Mouse (Mus musculus) macrophage (primary cell): ENCODE data around the gene Ipmk. TPM values are rescaled to one million over a fixed set of nuclear protein-coding genes. Genes with fewer than 3 reads are reported as not detected.
A peak's percentile ranks its signal among the peaks of the same experiment; 100 is the strongest.

Experiments used
- H3K27ac ChIP-seq: fragments of 350-480 bp; formaldehyde crosslinking; 2 replicates; pipeline ENCODE4 v1.9.0; 2021
- H3K36me3 ChIP-seq: fragments of 350-480 bp; formaldehyde crosslinking; 2 replicates; pipeline ENCODE4 v1.9.0; 2021; ENCODE audit errors: inconsistent target
- H3K4me3 ChIP-seq: fragments of 350-480 bp; formaldehyde crosslinking; 2 replicates; pipeline ENCODE4 v1.9.0; 2021; ENCODE audit errors: inconsistent target
- H3K79me2 ChIP-seq: fragments of 350-480 bp; formaldehyde crosslinking; 2 replicates; pipeline ENCODE4 v1.9.0; 2021; ENCODE audit errors: inconsistent target
- WGBS: methylation state at CpG from one replicate; pipeline ENCODE4 v1.1.7; 2026; ENCODE audit warnings: inconsistent platforms; ENCODE audit not compliant: missing documents; 5-methylcytosine and 5-hydroxymethylcytosine counted together
- polyA plus RNA-seq: library from polyadenylated mRNA; stranded (reverse); fragments of 250-400 nt; gene quantifications from 3 replicates; pipeline ENCODE4 v1.2.4, GENCODE M21; 2018; ENCODE audit warnings: inconsistent platforms
- total RNA-seq, 78 experiments: library from RNA; depleted of rRNA; stranded (reverse); fragments of 250-400 nt; gene quantifications; 1 replicate in 9 of 78; 2 replicates in 24 of 78; 3 replicates in 43 of 78; 4 replicates in 2 of 78; pipeline ENCODE4 v1.2.4; 2018; ENCODE audit warnings: inconsistent platforms in 56 of 78

Ipmk gene
- total RNA-seq (2018; cell fraction: chromatin; rRNA removed): 10 to 100 TPM in 22 of 26 experiments, 1 to 10 TPM in 4; 6.4 to 51.4 (median 20.2) TPM
- total RNA-seq (2018; cell fraction: cytosol; rRNA removed): 10 to 100 TPM; 16.4 to 31.7 (median 22.1) TPM
- 10 to 100 TPM; 13.1 to 35.0 (median 23.1) TPM for total RNA-seq (2018; cell fraction: nucleus; rRNA removed)
- polyA plus RNA-seq: 15.1 to 17.3 TPM (median 16.2 TPM) in 3 replicates

DNA sequence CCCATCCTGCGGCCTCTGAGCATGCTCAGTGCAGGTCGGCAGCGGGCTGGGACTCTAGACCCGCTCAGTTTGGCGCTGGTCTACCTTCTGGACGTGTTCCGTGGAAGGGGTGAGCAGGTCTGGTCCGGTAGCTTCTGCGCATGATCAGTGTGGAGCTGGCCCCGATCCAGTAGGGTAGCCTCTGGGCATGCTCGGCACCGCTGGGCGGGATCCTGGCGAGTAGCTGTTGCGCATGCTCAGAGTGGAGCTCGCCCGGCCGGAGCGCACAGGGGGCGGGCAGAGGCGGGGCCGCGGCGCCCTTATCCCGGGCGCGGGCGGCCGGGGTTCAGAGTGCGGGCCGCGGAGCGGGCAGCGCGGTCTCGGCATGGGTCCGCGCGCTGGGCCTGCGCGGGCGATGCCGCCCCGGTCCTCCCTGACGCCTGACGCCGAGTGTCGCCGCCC is at the start of gene Ipmk:
TSS of gene Ipmk (plus strand) at position 255 of the 441 bp plus-strand sequence.
- Histone ChIP-seq H3K4me3 (peak within 1 kb of the TSS; percentile 72), H3K79me2 (peaks cover 52% of the 10 kb centered on the region), H3K36me3 (no peaks in the 10 kb centered on the region), H3K27ac (peak within 1 kb of the TSS; percentile 74)
- WGBS: 0% methylated on average over 49 of the region's 49 CpGs

DNA sequence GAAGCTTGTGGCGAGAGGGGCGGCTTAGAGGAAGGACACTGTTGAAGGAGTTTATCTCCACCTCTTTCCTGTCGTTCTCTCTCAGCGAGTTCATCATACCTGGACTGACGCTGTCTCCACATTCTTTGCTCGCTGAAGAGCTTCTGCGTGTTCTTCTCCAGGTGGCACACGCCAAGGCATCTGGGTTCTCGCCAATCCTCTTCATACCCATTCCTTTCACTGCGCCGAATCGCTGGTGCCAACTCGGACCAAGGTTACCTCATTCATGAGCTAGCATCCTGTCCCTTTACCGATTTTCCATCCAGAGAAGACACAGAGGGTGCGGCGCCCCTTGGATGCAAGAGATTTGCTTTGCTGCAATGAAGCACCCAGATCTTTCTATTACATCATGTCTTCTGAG is 47.4 kb upstream of the Ipmk start:
- H3K27ac ChIP-seq: no peak overlapping the region
- no peaks in the 10 kb centered on the region for H3K36me3 ChIP-seq
- no peaks in the 10 kb centered on the region for H3K79me2 ChIP-seq
- H3K4me3 ChIP-seq: no peak overlapping the region
- 74% methylated on average over 14 of the region's 16 CpGs for WGBS

DNA sequence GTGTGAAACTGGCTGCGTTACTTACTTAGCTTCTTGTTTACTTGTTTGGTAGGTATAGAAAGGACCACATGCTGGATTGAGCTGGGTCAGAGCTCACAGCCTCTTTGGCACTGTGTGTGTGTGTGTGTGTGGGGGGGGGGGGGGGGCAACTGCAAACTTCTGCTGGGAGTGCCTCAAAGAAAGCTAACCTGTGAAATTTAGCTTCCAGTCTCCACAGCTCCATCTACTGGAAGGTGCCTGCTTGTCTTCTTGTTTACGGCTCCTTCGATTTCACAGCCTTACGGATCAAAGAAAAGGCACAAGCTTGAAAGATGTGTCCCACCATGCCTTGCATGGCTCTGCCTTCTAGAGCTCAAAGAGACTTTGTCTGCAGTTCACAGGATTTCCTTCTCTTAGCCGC is 45.1 kb upstream of the Ipmk start:
- Histone ChIP-seq H3K36me3 (no peaks in the 10 kb centered on the region), H3K79me2 (no peaks in the 10 kb centered on the region), H3K27ac (no peak overlapping the region), H3K4me3 (no peak overlapping the region)
- 24% methylated on average over 5 of the region's 5 CpGs for WGBS

DNA sequence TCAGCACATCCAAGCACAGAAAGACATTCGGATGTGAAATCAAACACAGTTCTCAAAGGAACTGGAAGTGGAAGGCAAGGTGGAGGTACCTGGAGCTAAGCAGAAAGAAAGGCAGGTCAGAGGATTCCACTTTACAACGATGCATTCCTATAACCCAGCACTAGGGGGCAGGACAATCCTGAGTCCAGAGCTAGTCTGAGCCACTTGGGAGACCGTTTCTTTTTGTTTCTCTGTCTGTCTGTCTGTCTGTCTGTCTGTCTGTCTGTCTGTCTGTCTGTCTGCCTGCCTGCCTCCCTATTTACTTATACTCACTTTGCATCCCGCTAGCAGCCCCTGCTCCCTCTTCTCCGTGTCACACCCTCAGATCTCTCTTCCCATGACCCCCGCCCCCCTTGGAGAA is 41.4 kb upstream of the Ipmk start:
- WGBS: 23% methylated on average over 6 of the region's 6 CpGs
- Histone ChIP-seq H3K79me2 (no peaks in the 10 kb centered on the region), H3K36me3 (no peaks in the 10 kb centered on the region), H3K4me3 (peak overlapping the region; percentile 19; the same call in 1 of the 2 replicates), H3K27ac (no peak overlapping the region)

DNA sequence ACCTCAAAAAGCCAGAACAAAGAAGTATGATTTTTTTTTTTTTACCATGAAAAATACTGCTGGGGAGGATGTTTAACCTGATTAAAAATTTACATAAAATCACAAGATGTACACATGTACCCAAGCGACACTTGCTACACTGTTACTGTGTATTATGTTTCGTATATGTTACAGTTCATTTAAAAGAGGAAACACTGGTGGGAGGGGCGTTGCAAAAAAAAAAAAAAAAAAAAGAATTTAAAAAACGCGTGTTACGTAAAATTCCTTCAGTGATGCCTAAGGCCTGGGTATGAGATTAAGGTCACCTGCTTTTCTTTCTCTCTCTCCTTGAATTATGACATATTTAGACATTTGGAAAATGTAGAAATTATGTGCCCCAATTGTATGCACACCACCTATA is 40.8 kb upstream of the Ipmk start:
- H3K4me3 ChIP-seq: peak overlapping the region; percentile 19; the same call in 1 of the 2 replicates
- no peak overlapping the region for H3K27ac ChIP-seq
- 8% methylated on average over 5 of the region's 6 CpGs for WGBS
- no peaks in the 10 kb centered on the region for H3K36me3 ChIP-seq
- H3K79me2 ChIP-seq: no peaks in the 10 kb centered on the region

DNA sequence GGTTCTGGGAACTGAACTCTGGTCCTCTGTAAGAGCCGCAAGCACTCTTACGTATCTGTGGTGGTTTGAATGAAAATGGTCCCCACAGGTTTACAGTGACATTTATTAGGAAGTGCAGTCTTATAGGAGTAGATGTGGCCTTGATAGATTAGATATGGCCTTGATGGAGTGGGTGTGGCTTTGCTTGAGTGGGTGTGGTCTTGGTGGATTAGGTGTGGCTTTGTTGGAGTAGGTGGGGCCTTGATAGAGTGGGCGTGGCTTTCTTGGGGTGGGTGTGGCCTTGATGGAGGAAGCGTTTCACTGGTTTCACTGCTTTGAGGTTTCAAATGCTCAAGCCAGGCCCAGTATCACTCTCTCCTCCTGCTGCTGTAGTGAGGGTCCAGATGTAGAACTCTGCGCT is 39.4 kb upstream of the Ipmk start:
- H3K36me3 ChIP-seq: no peaks in the 10 kb centered on the region
- H3K27ac ChIP-seq: no peak overlapping the region
- no peaks in the 10 kb centered on the region for H3K79me2 ChIP-seq
- 83% methylated on average over 5 of the region's 5 CpGs for WGBS
- H3K4me3 ChIP-seq: no peak overlapping the region

DNA sequence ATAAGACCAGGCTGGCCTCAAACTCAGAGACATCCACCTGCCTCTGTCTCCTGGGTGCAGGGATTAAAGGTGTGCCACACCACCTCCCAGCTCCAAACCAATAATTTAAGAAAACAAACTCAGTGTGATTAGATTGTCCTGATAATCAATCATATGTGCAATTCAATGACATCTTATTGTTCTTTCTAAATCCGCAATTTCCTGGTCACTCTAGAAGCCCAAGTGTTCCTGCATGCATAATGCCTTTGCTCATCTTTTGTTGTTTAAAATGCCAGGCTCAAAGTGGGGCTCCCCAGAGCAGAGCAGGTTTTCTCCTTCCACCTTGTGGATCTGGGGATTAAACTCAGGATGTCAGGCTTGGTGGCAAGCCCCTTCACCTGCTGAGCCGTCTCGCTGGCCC is 37.3 kb upstream of the Ipmk start:
- Histone ChIP-seq H3K36me3 (no peaks in the 10 kb centered on the region), H3K79me2 (no peaks in the 10 kb centered on the region), H3K4me3 (no peak overlapping the region), H3K27ac (no peak overlapping the region)
- WGBS: 89% methylated on average over 3 of the region's 3 CpGs

DNA sequence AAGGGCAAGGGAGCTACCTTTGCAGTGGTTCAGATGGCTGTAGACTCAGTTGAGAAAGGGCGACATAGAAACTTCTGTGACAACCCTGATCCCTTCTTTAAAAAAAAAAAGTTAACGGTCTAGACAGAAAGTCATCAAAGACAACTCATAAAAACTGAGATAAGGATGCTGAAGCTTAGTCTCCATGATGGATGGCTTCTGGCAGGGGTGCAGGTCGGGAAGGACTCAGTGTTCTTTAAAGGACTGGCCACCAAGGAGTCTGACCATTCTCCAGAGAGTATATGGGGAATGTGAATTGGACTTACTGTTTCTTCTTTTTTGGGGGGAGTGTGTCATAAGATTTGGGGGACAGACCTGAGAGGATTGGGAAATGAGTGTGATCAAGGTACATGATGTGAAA is 33.0 kb upstream of the Ipmk start:
- WGBS: 89% methylated on average over 3 of the region's 3 CpGs
- Histone ChIP-seq H3K27ac (no peak overlapping the region), H3K4me3 (no peak overlapping the region), H3K36me3 (no peaks in the 10 kb centered on the region), H3K79me2 (no peaks in the 10 kb centered on the region)

DNA sequence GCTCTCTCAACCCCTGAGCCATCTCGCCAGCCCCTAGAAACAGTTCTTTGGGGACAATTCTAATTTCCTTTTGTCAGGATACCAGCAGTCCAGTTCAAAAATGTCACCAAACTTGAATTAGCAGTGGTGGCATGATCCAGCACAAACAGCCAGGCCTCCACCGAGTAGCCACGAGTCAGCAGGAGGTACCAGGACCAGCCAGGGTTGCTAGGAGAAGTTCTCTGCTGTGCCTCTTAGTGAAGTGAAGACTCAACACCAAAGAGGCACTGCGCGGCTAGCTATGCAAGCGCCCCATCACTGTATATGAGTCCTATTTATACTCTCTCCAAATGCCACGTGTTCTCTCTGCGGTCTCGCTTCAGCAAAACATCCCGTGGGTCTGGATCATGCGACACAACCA is 31.5 kb upstream of the Ipmk start:
- H3K27ac ChIP-seq: no peak overlapping the region
- no peak overlapping the region for H3K4me3 ChIP-seq
- H3K36me3 ChIP-seq: no peaks in the 10 kb centered on the region
- 77% methylated on average over 11 of the region's 11 CpGs for whole genome bisulfite sequencing
- H3K79me2 ChIP-seq: no peaks in the 10 kb centered on the region

DNA sequence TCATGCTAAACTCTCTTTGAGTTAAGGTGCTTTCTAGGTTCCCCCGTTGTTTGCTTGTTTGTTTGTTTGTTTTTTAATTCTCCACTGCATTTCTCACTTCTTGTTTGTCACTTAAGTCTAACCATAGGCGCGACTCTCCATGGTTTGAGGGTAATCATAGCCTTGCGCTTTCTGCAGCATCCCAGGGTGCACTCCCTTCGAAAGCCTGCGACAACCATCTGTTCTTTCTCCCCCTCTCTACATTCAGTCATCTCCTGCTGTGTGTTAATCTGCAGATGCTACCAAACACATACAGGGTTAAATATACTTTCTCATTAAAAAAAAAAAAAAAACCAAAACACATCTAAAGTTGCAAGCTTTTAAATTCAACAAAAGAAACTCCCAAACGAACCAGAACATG is 31.1 kb upstream of the Ipmk start:
- H3K27ac ChIP-seq: no peak overlapping the region
- no peaks in the 10 kb centered on the region for H3K36me3 ChIP-seq
- no peaks in the 10 kb centered on the region for H3K79me2 ChIP-seq
- WGBS: 82% methylated on average over 7 of the region's 7 CpGs
- no peak overlapping the region for H3K4me3 ChIP-seq

DNA sequence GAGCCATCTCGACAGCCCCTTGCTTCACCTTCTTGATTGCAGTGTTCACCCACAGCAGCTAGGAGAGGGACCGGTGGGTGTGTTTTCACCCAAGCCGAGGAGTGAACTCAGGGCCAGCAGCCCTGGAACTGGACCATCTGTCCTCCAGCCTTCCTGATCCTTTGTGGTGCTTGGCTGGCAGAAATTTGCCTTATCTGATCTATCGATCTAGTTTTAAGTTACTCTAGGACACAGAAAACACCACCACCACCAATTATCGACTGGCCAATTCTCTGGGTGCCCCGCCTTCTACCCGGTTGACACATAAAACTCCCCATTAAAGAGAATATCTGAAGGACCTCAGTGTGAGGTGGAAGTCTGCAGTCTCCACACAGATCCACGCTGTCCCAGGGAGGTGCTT is 23.9 kb upstream of the Ipmk start:
- 83% methylated on average over 7 of the region's 8 CpGs for WGBS
- H3K36me3 ChIP-seq: no peaks in the 10 kb centered on the region
- no peaks in the 10 kb centered on the region for H3K79me2 ChIP-seq
- no peak overlapping the region for H3K27ac ChIP-seq
- H3K4me3 ChIP-seq: no peak overlapping the region

DNA sequence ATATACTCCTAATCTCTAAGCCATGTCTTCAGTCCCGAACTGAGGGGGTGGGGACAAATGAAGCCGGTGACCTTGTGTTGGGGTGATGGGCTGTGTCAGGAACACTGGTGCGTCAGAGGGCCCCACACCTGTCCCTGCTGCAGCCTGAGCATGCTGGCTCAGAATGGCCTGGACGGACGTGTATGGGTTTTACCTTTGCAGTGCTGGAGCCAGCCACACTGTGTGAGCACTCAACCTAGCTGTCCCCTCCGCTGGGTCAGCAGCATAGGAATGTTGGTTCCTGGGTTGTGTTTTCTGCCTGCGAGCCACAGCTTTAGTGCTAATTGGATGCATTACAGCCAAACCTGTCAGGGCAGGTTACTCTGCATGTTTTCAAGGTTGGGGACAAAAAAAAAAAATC is 21.4 kb upstream of the Ipmk start:
- no peak overlapping the region for H3K4me3 ChIP-seq
- no peaks in the 10 kb centered on the region for H3K79me2 ChIP-seq
- no peaks in the 10 kb centered on the region for H3K36me3 ChIP-seq
- WGBS: 87% methylated on average over 7 of the region's 7 CpGs
- H3K27ac ChIP-seq: no peak overlapping the region

DNA sequence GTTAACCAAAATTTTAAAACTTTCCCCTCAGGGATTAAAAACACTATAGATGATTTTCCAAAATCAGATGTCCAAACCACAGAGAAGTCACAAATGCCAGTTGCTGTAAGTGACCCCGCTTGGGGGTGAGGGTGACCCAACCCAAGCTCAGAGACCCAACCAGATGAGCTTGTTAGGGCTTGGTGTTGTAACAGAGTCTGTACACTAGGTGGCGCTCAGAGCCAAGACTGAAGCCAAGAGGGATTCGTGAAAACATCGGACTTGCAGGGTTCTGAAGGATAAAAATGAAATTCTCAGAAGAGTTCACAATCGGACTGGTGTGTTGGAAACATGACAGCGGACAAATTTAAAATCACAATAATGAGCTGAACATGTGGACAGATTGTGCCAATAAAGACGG is 20.8 kb upstream of the Ipmk start:
- H3K36me3 ChIP-seq: no peaks in the 10 kb centered on the region
- WGBS: 22% methylated on average over 7 of the region's 7 CpGs
- no peak overlapping the region for H3K4me3 ChIP-seq
- H3K79me2 ChIP-seq: no peaks in the 10 kb centered on the region
- no peak overlapping the region for H3K27ac ChIP-seq

DNA sequence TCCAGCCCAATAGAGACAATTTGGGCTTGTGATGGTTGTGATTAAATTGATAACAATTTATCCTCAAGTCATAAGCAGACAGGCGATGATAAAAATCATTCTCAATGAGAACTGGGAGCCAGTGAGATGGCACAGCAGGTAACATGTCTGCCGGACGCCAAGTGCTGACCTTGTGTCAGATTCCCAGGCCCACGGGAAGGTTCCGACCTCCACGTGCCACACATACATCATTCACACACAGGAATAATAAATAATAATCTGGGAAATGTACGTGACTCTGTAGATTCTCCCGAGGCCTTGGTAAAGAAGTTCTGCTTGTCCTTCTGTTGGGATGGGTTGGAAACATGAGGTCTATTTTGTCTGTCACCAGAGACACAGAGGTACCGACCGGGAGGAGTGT is 20.2 kb upstream of the Ipmk start:
- H3K4me3 ChIP-seq: no peak overlapping the region

DNA sequence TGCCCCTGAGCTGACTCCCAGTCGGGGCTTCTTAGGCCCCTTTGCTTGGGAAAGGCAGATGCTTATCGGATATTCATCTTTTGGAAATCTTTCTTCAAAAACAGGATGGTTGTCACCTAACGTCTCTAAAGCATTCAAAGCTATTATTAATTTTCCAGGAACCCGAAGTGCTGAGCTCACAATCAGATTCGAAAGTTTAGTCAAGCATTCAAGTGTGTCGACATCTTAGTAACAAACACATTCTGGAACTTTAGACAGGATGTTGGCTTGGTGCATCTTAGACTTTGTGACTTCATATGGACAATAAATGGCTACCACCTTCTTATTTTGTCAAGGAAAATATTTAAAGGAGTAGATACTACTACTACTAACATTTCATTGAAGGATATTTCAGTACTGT is 19.2 kb upstream of the Ipmk start:
- 92% methylated on average over 6 of the region's 6 CpGs for WGBS

More for the DNA sequence above, 20.2 kb upstream of the Ipmk start:
- Histone ChIP-seq H3K79me2 (no peaks in the 10 kb centered on the region), H3K36me3 (no peaks in the 10 kb centered on the region), H3K27ac (no peak overlapping the region)
- WGBS: 96% methylated on average over 10 of the region's 10 CpGs

DNA sequence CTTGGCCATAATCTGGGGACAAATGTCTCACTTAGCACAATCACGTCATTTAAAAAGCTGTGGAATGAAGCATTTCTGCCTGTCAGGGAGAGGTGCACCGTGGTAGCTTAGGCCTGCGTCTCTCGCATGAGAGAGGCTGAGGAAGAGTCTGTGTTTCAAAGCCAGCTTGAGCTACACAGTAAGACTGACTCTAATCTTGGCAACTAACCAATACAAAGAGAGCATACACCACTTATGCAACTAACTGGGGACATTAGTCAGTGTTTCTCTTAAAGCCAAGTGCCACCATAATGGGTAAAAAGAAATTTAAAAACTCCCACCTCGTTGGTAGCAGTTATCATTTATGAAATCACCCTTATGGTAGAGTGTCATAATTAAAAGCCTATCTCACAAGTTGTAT is 18.7 kb upstream of the Ipmk start:
- H3K4me3 ChIP-seq: no peak overlapping the region
- 84% methylated on average over 5 of the region's 5 CpGs for WGBS
- no peaks in the 10 kb centered on the region for H3K79me2 ChIP-seq
- H3K36me3 ChIP-seq: no peaks in the 10 kb centered on the region
- no peak overlapping the region for H3K27ac ChIP-seq

More for the DNA sequence above, 19.2 kb upstream of the Ipmk start:
- Histone ChIP-seq H3K79me2 (no peaks in the 10 kb centered on the region), H3K36me3 (no peaks in the 10 kb centered on the region), H3K27ac (no peak overlapping the region), H3K4me3 (no peak overlapping the region)
